Mouse (Mus musculus): Measurements from ENCODE around the gene Zc3h13. TPM values are rescaled to one million over a fixed set of nuclear protein-coding genes. Genes with fewer than 3 reads are reported as not detected.

Zc3h13 gene
- 44.2 TPM in 2 replicates for polyA plus RNA-seq (2015; fragmentation: Nextera tagmentation; extraction: Ambion mirVana)

- Histone ChIP-seq H3K4me2 (peak within 1 kb of the TSS; percentile 78), H3K9ac (peak within 1 kb of the TSS; percentile 96), H3K4me3 (peak within 1 kb of the TSS; percentile 99), H3K4me1 (replicated peaks) (peaks cover 18% of the 10 kb centered on the region), H3K27ac (replicated peaks) (peak within 1 kb of the TSS; percentile 85), H3K27me3 (no peaks in the 10 kb centered on the region), H3K36me3 (no peaks in the 10 kb centered on the region), H3K9me3 (no peaks in the 10 kb centered on the region)
- WGBS = under 1% methylated on average over 61 of the region's 61 CpGs
- ATAC-seq (ENCODE audit: low FRiP score, low read depth) = peak; percentile 98
Observed at GRCm38 (mm10) chr14:75284193-75284915, at the start of gene Zc3h13. Gene Zc3h13, plus strand, starts transcription at chr14:75284373.

- Histone ChIP-seq H3K27ac (replicated peaks) (peak overlapping the region; percentile 43), H3K9ac (no peak overlapping the region), H3K4me3 (no peak overlapping the region), H3K27me3 (0 out of 2 replicates have a peak, but pooled peaks cover 3% of the 10 kb centered on the region), H3K9me3 (no peaks in the 10 kb centered on the region), H3K4me1 (replicated peaks) (peaks cover 15% of the 10 kb centered on the region), H3K4me2 (peak overlapping the region; percentile 41), H3K36me3 (no peaks in the 10 kb centered on the region)
- 62% methylated on average over 8 of the region's 8 CpGs for WGBS
- ATAC-seq (ENCODE audit: low FRiP score, low read depth) = peak; percentile 34; the same call in 1 of the 2 replicates
Observed at GRCm38 (mm10) chr14:75235552-75235951, 48.6 kb upstream of the Zc3h13 start.

GRCm38 (mm10) chr14:75235955-75236635 lies 48.1 kb upstream of the Zc3h13 start:
- Histone ChIP-seq H3K27ac (replicated peaks) (peak overlapping the region; percentile 49), H3K9me3 (no peaks in the 10 kb centered on the region), H3K9ac (no peak overlapping the region), H3K27me3 (0 out of 2 replicates have a peak, but pooled peaks cover 3% of the 10 kb centered on the region), H3K4me3 (no peak overlapping the region), H3K4me1 (replicated peaks) (peaks cover 15% of the 10 kb centered on the region), H3K36me3 (no peaks in the 10 kb centered on the region), H3K4me2 (peak overlapping the region; percentile 41)
- 19% methylated on average over 9 of the region's 9 CpGs for WGBS
- ATAC-seq (ENCODE audit: low FRiP score, low read depth) = peak; percentile 83; the same call in 1 of the 2 replicates

GRCm38 (mm10) chr14:75236636-75237003 lies 47.6 kb upstream of the Zc3h13 start:
- Histone ChIP-seq H3K4me3 (no peak overlapping the region), H3K27ac (replicated peaks) (0 out of 2 replicates have a peak overlapping the region, but pooled peaks have one; percentile 49), H3K9me3 (no peaks in the 10 kb centered on the region), H3K9ac (no peak overlapping the region), H3K4me2 (peak overlapping the region; percentile 41; the same call in 1 of the 2 replicates), H3K27me3 (0 out of 2 replicates have a peak, but pooled peaks cover 3% of the 10 kb centered on the region), H3K4me1 (replicated peaks) (peaks cover 15% of the 10 kb centered on the region), H3K36me3 (no peaks in the 10 kb centered on the region)
- 66% methylated on average over 4 of the region's 4 CpGs for WGBS
- ATAC-seq (ENCODE audit: low FRiP score, low read depth) = no peak

- Histone ChIP-seq H3K36me3 (no peaks in the 10 kb centered on the region), H3K9me3 (no peaks in the 10 kb centered on the region), H3K27me3 (0 out of 2 replicates have a peak, but pooled peaks cover 3% of the 10 kb centered on the region), H3K4me3 (no peak overlapping the region), H3K4me2 (no peak overlapping the region), H3K27ac (replicated peaks) (no peak overlapping the region), H3K4me1 (replicated peaks) (peaks cover 15% of the 10 kb centered on the region), H3K9ac (no peak overlapping the region)
- no peak for ATAC-seq (ENCODE audit: low FRiP score, low read depth)
- WGBS = 78% methylated on average over 8 of the region's 8 CpGs
Observed at GRCm38 (mm10) chr14:75237096-75237495, 47.1 kb upstream of the Zc3h13 start.

GRCm38 (mm10) chr14:75238054-75238692 lies 46.0 kb upstream of the Zc3h13 start:
- Histone ChIP-seq H3K9ac (no peak overlapping the region), H3K9me3 (no peaks in the 10 kb centered on the region), H3K36me3 (no peaks in the 10 kb centered on the region), H3K4me2 (no peak overlapping the region), H3K4me1 (replicated peaks) (peaks cover 15% of the 10 kb centered on the region), H3K27me3 (0 out of 2 replicates have a peak, but pooled peaks cover 1% of the 10 kb centered on the region), H3K27ac (replicated peaks) (no peak overlapping the region), H3K4me3 (no peak overlapping the region)
- ATAC-seq (ENCODE audit: low FRiP score, low read depth) = no peak
- 88% methylated on average over 6 of the region's 6 CpGs for WGBS

GRCm38 (mm10) chr14:75242087-75242486 lies 42.1 kb upstream of the Zc3h13 start, which contains the start of gene Cpb2:
Gene Cpb2, plus strand, starts transcription at chr14:75242287.
- Histone ChIP-seq H3K9me3 (no peaks in the 10 kb centered on the region), H3K4me2 (no peak within 1 kb of the TSS), H3K4me3 (no peak within 1 kb of the TSS), H3K27ac (replicated peaks) (no peak within 1 kb of the TSS), H3K27me3 (no peaks in the 10 kb centered on the region), H3K9ac (no peak within 1 kb of the TSS), H3K36me3 (no peaks in the 10 kb centered on the region), H3K4me1 (replicated peaks) (no peaks in the 10 kb centered on the region)
- no peak for ATAC-seq (ENCODE audit: low FRiP score, low read depth)
- WGBS = 89% methylated on average over 5 of the region's 5 CpGs

- H3K27ac ChIP-seq (replicated peaks) = no peak overlapping the region
- H3K4me1 ChIP-seq (replicated peaks) = no peaks in the 10 kb centered on the region
- H3K4me2 ChIP-seq = no peak overlapping the region
- H3K9me3 ChIP-seq = no peaks in the 10 kb centered on the region
- H3K9ac ChIP-seq = no peak overlapping the region
- WGBS = 79% methylated on average over 11 of the region's 11 CpGs
- no peaks in the 10 kb centered on the region for H3K36me3 ChIP-seq
- H3K4me3 ChIP-seq = no peak overlapping the region
- no peak for ATAC-seq (ENCODE audit: low FRiP score, low read depth)
- H3K27me3 ChIP-seq = no peaks in the 10 kb centered on the region
Observed at GRCm38 (mm10) chr14:75246024-75247000, 37.9 kb upstream of the Zc3h13 start.

- Histone ChIP-seq H3K4me3 (no peak overlapping the region), H3K27ac (replicated peaks) (no peak overlapping the region), H3K36me3 (no peaks in the 10 kb centered on the region), H3K27me3 (no peaks in the 10 kb centered on the region), H3K9me3 (no peaks in the 10 kb centered on the region), H3K9ac (no peak overlapping the region), H3K4me2 (no peak overlapping the region), H3K4me1 (replicated peaks) (no peaks in the 10 kb centered on the region)
- no peak for ATAC-seq (ENCODE audit: low FRiP score, low read depth)
- WGBS = 90% methylated on average over 3 of the region's 3 CpGs
Observed at GRCm38 (mm10) chr14:75250432-75250831, 33.7 kb upstream of the Zc3h13 start.

- WGBS = 59% methylated on average over 5 of the region's 5 CpGs
- no peaks in the 10 kb centered on the region for H3K27me3 ChIP-seq
Observed at GRCm38 (mm10) chr14:75256521-75256920, 27.7 kb upstream of the Zc3h13 start.

GRCm38 (mm10) chr14:75269531-75269930 lies 14.6 kb upstream of the Zc3h13 start:
- no peak overlapping the region for H3K4me2 ChIP-seq
- H3K4me1 ChIP-seq (replicated peaks) = no peaks in the 10 kb centered on the region
- no peaks in the 10 kb centered on the region for H3K36me3 ChIP-seq
- ATAC-seq (ENCODE audit: low FRiP score, low read depth) = no peak
- H3K27ac ChIP-seq (replicated peaks) = no peak overlapping the region
- H3K9me3 ChIP-seq = no peaks in the 10 kb centered on the region
- H3K4me3 ChIP-seq = no peak overlapping the region
- no peaks in the 10 kb centered on the region for H3K27me3 ChIP-seq
- H3K9ac ChIP-seq = no peak overlapping the region
- 90% methylated on average over 5 of the region's 5 CpGs for WGBS

More at GRCm38 (mm10) chr14:75256521-75256920, 27.7 kb upstream of the Zc3h13 start:
- Histone ChIP-seq H3K4me2 (no peak overlapping the region), H3K27ac (replicated peaks) (no peak overlapping the region), H3K9me3 (no peaks in the 10 kb centered on the region), H3K9ac (no peak overlapping the region), H3K4me1 (replicated peaks) (no peaks in the 10 kb centered on the region), H3K36me3 (no peaks in the 10 kb centered on the region), H3K4me3 (no peak overlapping the region)
- no peak for ATAC-seq (ENCODE audit: low FRiP score, low read depth)
